In the genomic region with DNA sequence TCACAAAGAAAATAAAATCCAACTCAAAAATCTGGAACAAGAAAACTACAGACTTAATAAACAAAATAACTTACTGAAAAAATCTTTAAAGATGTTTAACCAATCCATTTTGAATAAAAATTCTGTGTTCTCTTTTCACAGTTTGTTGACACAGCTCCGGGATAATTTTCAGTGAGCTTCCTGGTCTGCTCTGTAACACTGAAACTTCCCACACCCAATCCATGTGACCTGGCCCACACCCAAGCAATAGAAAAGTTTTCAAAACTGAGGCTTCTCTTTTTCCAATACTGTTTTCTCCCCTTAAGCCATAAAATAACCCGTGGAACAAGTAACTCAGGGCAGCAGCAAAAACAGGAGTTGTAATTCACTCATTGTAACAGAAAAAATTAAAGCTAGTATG, we compare ENCODE assay signal across 8 mouse cellular contexts. TPM values are rescaled to one million over a fixed set of nuclear protein-coding genes. Genes with fewer than 3 reads are reported as not detected.
A peak's percentile ranks its signal among the peaks of the same experiment; 100 is the strongest.
DNase-seq lines count a peak whose midpoint lies in the region.
"Had no signal": no experiment of that assay in that cellular context is flagged by ENCODE, and none has a peak within 500 bp of the region (broad histone marks: within the 10 kb centered on the region; RNA-seq: fewer than 3 reads in every experiment).

No protein-coding gene starts in this region.

- intact Hi-C loops in heart, postnatal 36 days (cut with DNase I) = loop anchor here (2.0 to 5.0 kb wide), 2 partner anchors 41 to 52 kb away; partner anchors contain the start of gene Nck1

- DNase-seq in NIH3T3 (ENCODE audit: low read depth) = peak; percentile 31
- peak; percentile 40 for DNase-seq in adrenal gland, postnatal 25 days
- DNase-seq in heart, postnatal 36 days = peak; percentile 70 to 76
- DNase-seq in lung, postnatal 10 days = peak; percentile 73
- no peak for DNase-seq in cerebellum, adult 8-10 months
- no peak for DNase-seq in layer of hippocampus, postnatal 10 days (ENCODE audit: low spot score in 2 of 2)
- DNase-seq in embryo, embryonic 9.5 days (ENCODE audit: extremely low spot score) = no peak
- DNase-seq: right cerebral cortex, adult 18-20 months had no signal

RNA-seq across cellular contexts. Expression of gene Il20rb, which starts 20.1 kb away (rescaled TPM):
- total RNA-seq in adrenal gland, postnatal 25 days (2021) = 1.2 and 1.5 TPM in 2 replicates
- 1 to 10 TPM in 1 of 2 experiments, under 1 TPM in 1; 0.89 to 1.4 TPM for total RNA-seq in heart, postnatal 36 days (2021)
- 1 to 10 TPM; 1.1 to 1.6 TPM for total RNA-seq in layer of hippocampus, postnatal 10 days (2021)

RNA-seq across cellular contexts. Expression of gene Nck1, which starts 39.3 kb away (rescaled TPM):
- 41.9 and 52.0 TPM in 2 replicates for total RNA-seq in adrenal gland, postnatal 25 days (2021)
- total RNA-seq in heart, postnatal 36 days (2021) = 10 to 100 TPM; 44.8 to 54.0 TPM
- total RNA-seq in layer of hippocampus, postnatal 10 days (2021) = 10 to 100 TPM; 25.0 to 30.4 TPM

Comparison
In these comparisons a context has a peak if more than half of its experiments do, and no peak if none do; other contexts are left out.
1. DNase-seq: peak in NIH3T3 (single experiment), adrenal gland, postnatal 25 days (single experiment), heart, postnatal 36 days (2 of 2) and lung, postnatal 10 days (single experiment); none in cerebellum, adult 8-10 months (single experiment), layer of hippocampus, postnatal 10 days (0 of 2) and embryo, embryonic 9.5 days (single experiment).